Mouse (Mus musculus) liver, embryonic 14.5 days (tissue): Measurements from ENCODE around the gene Bbc3.

Experiments used
- CTCF ChIP-seq: IDR thresholded peaks from 2 replicates; pipeline ENCODE4 v1.5.1; 2016; ENCODE audit warnings: antibody characterized with exemption, low read depth, control low read depth
- EP300 ChIP-seq: IDR thresholded peaks from 2 replicates; pipeline ENCODE4 v1.6.1; 2016; ENCODE audit warnings: antibody characterized with exemption, low read depth

DNA sequence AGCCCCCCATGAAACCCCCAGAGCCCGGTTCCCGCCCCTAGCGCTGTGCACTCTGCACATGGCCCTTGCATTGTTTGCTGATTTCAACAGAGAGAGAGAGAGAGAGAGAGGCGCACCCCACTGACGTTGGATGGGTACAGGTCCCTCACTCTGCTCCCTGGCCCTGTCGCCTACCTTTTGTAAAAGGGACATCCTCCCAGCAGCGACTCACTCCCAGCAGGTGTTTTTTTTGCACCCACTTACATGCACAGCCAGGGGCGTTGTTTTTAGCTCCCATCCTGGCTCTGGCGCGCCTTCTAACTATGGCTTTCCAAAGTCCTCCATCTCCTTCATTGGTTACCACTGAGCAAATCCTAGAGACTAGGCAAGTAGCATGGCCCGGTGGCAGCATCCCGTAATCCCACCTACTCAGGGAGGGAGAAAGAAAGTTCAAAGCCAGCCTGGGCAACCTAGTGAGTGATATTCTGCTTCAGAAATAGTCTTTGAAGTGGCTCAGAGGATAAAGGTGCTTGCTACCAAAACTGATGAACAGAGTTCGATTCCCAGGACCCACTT lies 6.1 kb downstream of the Bbc3 start:
- TF ChIP-seq CTCF: no peak
- no peak for TF ChIP-seq EP300
